Mouse (Mus musculus) megakaryocyte, embryonic 14.5 days (primary cell): ENCODE measurements at regions not wholly inside any gene's neighbourhood (a gene's known extent, or its start where the extent isn't known, plus 50 kb on each side); places are given as distances from the start of the nearest gene placed in this dataset.

Source experiments
- H3K27me3 ChIP-seq: replicated peaks from 2 replicates; pipeline ENCODE3; 2012; ENCODE audit warnings: inconsistent platforms
- H3K36me3 ChIP-seq: replicated peaks from 2 replicates; pipeline ENCODE3; 2012; ENCODE audit warnings: low read length, inconsistent platforms, mixed read lengths
- H3K4me1 ChIP-seq: 2 replicates; pipeline ENCODE4 v1.6.1; 2012; ENCODE audit warnings: inconsistent platforms
- H3K4me3 ChIP-seq: replicated peaks from 2 replicates; pipeline ENCODE3; 2012; ENCODE audit warnings: moderate library complexity, mild to moderate bottlenecking, inconsistent platforms
- H3K9me3 ChIP-seq: 2 replicates; pipeline ENCODE4 v1.6.1; 2012; ENCODE audit warnings: inconsistent platforms
- FLI1 ChIP-seq: IDR thresholded peaks from 2 replicates; pipeline ENCODE4 v1.6.1; 2012; ENCODE audit warnings: low read length, inconsistent platforms, mixed read lengths
- GATA1 ChIP-seq: IDR thresholded peaks from 3 replicates; pipeline ENCODE4 v1.6.1; 2012; ENCODE audit warnings: mixed read lengths, low read length, inconsistent platforms, borderline replicate concordance

DNA sequence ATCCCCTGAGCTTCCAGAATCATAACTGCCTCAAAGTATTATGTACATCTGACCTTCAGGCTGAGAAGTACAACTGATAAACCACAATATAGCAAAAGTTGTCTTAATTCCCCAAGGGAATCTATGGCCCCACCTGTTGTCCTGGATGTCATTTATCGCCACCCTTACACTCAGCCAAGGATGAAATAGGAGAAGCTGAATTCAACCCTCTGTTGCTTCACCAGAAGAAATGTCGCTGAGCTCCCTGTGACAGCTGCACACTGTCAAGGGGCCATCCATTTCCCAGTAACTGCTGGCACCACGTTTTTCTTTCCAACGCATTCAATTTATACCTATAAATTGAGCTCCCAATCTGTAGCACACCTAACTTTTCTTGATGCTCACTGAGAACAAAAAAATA is 382.0 kb upstream of the Noct start:
- no peak overlapping the region for H3K4me3 ChIP-seq
- TF ChIP-seq GATA1 (no peak), FLI1 (no peak)
- no peaks in the 10 kb centered on the region for H3K36me3 ChIP-seq
- peaks cover 2% of the 10 kb centered on the region; the same call in 1 of the 2 replicates for H3K9me3 ChIP-seq
- no peaks in the 10 kb centered on the region for H3K27me3 ChIP-seq
- H3K4me1 ChIP-seq = no peaks in the 10 kb centered on the region

DNA sequence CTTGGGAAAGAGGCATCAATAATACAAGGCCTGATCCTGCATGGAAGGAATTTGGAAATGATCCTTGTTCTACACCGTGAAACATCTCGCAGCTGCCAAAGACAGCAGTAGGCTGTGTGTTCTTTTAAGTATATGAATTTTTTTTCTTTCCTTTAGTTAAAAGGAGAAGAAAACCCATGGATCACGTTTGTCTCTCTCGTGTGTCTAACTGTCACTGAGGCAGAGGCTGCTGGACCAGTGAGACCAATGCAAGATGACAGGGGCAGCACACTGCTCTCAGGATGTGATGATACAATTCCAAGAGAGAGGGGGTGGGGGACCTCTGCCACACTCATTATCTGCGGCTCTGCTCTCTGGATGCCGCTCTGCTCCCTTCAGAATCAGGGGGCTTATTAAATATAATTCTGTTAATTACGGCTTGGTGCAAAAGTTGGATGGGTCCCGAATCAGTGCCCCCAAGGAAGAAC is 379.4 kb upstream of the Noct start:
- Histone ChIP-seq H3K4me3 (no peak overlapping the region), H3K27me3 (no peaks in the 10 kb centered on the region), H3K4me1 (no peaks in the 10 kb centered on the region), H3K9me3 (peaks cover 2% of the 10 kb centered on the region; the same call in 1 of the 2 replicates), H3K36me3 (no peaks in the 10 kb centered on the region)
- TF ChIP-seq FLI1 (no peak), GATA1 (no peak)

DNA sequence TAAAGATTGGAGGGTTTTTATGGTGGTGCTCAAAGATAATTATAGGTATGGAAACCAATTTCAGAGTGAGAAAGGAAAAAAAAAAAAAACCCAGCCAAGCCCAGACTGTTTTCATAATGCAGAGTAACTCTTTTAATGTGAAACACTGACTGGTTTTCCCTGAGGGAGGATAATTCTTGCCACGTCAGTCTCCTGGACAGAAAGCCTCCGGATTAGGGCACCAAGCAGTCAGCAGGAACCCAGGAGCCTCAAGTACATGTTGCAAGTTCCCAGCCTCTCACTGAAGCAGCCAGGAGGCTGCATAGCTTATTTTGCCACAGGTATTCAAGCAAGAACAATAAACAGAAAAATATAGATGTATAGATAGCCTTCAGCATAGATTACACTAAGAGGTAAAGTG is 378.9 kb upstream of the Noct start:
- Histone ChIP-seq H3K9me3 (peaks cover 2% of the 10 kb centered on the region; the same call in 1 of the 2 replicates), H3K4me3 (no peak overlapping the region), H3K4me1 (no peaks in the 10 kb centered on the region), H3K27me3 (no peaks in the 10 kb centered on the region), H3K36me3 (no peaks in the 10 kb centered on the region)
- no peak for TF ChIP-seq GATA1
- no peak for TF ChIP-seq FLI1

DNA sequence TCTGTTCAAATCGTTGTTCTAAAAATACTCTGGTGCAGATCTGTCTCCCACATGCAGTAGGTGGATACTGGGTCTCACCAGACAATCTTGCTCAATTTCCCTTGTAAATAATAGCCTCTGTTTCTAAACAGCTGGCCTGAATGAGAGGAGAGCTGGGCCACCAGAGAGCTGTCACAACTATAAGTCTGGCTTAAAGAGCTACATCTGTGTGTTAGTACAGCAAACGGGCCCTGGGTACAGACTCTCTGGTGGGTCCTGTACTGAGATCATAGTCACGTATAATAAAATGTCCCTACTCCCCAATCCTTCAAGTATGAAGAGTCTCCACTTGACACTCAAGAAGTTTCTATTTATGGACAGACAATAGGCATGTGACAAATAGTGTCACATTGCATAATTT is 375.7 kb upstream of the Noct start:
- no peaks in the 10 kb centered on the region for H3K27me3 ChIP-seq
- TF ChIP-seq FLI1 (no peak), GATA1 (no peak)
- H3K9me3 ChIP-seq = peaks cover 2% of the 10 kb centered on the region; the same call in 1 of the 2 replicates
- no peak overlapping the region for H3K4me3 ChIP-seq
- H3K4me1 ChIP-seq = no peaks in the 10 kb centered on the region
- no peaks in the 10 kb centered on the region for H3K36me3 ChIP-seq

DNA sequence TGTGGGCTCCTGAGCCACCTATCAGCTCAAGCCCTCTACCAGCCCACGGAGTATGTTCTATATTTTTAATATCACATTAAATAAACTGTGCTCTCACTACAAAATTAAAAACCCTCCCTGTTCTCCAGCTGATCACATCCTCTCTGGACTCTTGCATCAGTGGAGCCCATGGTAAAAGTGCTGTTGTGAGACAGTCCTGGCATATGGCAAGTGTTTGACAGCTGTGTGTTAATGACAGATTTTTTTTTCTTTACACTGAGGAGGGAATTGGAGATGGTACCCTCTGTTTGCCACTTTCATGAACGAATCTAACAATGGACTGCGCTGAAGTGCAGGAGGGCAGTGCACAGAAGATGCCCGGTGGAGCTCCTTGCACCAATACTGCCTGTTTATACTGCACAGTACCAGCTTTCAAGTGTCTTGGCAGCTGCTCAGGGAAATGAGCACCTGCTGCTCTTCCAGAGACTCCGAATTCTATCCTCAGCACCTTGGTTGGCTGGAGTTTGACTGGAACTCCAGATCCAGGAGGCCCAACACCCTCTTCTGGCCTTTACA is 373.1 kb upstream of the Noct start:
- no peaks in the 10 kb centered on the region for H3K36me3 ChIP-seq
- TF ChIP-seq FLI1 (no peak), GATA1 (no peak)

DNA sequence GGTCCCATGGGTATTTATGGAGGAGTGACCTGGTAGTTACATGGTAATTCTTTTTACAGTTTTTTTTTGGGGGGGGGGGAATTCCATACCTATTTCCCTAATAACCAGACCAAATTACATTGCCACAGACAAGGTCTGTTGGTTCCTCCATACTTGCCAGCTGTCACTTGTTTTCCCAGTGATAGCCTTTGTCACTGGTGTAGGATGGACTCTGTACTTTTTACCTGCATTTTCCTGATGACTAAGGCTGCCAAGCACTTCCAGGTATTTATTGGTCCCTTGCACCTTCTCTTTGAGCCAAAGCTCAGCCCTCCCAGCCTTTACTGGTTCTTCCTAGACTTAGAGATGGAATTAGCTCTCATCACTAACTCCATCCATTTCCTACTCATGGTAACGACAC is 357.1 kb upstream of the Noct start:
- no peaks in the 10 kb centered on the region for H3K27me3 ChIP-seq
- no peak overlapping the region for H3K4me3 ChIP-seq
- peaks cover 7% of the 10 kb centered on the region; the same call in 1 of the 2 replicates for H3K9me3 ChIP-seq
- H3K4me1 ChIP-seq = no peaks in the 10 kb centered on the region
- H3K36me3 ChIP-seq = no peaks in the 10 kb centered on the region
- TF ChIP-seq GATA1 (no peak), FLI1 (no peak)

More for the DNA sequence above, 373.1 kb upstream of the Noct start:
- Histone ChIP-seq H3K27me3 (no peaks in the 10 kb centered on the region), H3K9me3 (no peaks in the 10 kb centered on the region; the same call in 1 of the 2 replicates), H3K4me1 (no peaks in the 10 kb centered on the region), H3K4me3 (no peak overlapping the region)

DNA sequence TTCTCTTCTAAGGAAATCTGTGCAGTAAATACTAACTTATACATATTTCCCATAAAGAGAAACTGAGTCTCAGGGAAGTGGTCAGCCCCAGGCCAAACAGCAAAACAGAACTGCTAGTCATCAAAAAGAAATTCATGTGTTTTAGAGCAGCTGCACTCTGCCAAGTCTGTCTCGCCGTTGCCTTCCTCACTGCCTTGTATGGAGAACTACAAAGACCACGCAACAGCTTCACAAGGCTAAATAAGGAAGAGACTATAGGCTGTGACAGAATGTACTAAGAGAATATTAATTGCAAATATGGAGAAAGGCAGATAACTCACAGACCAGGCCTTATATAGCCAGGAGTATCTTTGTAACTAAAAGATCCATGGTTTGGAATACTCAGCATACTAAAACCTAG is 355.0 kb upstream of the Noct start:
- Histone ChIP-seq H3K4me1 (no peaks in the 10 kb centered on the region), H3K27me3 (no peaks in the 10 kb centered on the region), H3K36me3 (no peaks in the 10 kb centered on the region), H3K4me3 (no peak overlapping the region), H3K9me3 (0 out of 2 replicates have a peak, but pooled peaks cover 3% of the 10 kb centered on the region)
- TF ChIP-seq GATA1 = no peak

DNA sequence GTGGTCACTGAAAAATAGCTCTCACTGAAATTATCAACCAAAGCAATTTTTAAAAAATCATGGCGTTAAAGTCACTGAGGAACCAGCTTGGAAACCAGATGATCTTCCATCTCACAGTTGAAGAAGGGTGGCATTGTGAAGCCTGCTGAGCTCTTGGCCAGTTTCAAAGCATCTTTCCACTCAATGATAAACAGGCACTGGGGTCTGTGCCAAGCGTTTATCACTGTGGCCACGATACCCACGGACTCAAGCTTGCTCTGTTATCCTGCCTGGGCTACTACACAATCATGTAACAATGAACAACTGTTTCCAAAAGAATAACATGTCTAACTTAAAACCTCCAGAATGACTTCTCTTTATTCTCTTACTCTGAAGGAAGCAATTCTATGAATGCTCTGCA is 345.2 kb upstream of the Noct start:
- Histone ChIP-seq H3K36me3 (no peaks in the 10 kb centered on the region), H3K4me3 (no peak overlapping the region), H3K4me1 (no peaks in the 10 kb centered on the region), H3K27me3 (no peaks in the 10 kb centered on the region), H3K9me3 (0 out of 2 replicates have a peak, but pooled peaks cover 6% of the 10 kb centered on the region)
- TF ChIP-seq FLI1 = no peak

DNA sequence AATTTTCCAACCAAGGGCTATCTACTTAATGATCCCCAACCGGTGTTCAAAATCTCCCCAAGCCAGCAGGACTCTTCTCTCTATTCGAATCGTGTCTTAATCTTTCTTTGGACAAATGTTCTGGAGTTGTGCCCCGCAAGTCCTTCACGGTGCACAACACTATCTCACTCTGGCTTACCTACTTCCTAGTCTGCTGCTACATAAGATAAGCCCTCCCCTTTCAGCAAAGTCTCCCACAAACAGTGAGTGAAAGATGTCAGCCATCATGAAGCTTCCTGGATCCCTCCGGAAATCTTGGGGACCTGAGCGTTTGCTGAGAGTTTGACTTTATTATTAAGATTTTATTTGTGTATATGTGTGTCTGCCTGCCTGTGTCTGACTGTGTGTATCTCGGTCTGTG is 344.7 kb upstream of the Noct start:
- H3K4me3 ChIP-seq = no peak overlapping the region
- no peaks in the 10 kb centered on the region for H3K36me3 ChIP-seq

DNA sequence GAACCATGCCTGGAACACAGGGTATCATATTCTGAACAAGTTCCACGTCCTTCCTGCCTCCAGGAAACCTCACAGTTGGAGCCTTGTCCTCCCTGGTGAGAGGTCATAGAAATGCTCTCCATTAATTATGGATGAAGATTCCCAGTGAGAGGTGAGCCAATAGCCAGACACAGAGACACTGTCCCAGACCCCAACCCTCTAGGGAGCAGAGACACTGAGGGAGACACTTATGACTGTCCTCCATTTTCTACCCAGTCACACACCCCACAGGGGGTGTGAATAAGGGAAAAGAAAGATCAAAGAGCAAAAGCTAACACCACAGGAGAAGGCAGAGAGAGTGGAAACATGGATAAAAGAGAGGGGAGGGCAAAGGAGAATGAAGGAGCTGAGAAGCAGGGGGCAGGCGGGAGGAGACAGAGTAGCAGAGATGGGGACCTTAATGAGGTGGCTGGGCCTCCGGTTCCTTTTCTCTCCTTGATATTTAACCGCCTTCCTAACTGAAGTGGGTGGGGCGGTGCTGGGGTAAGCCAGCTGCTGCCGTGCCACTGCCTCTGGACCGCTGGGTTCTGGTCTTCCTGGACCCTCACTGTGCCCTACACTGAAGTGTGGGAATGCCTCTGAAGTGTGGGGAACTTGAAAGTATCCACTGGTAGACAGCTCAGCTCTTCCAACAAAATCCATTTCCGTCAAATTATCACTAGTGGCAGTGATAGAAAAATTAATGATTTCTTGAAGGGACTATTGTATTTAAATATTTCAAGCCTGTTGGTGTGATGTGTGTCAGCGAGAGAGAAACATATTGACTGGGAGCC is 342.6 kb upstream of the Noct start:
- Histone ChIP-seq H3K27me3 (no peaks in the 10 kb centered on the region), H3K4me3 (no peak overlapping the region), H3K36me3 (no peaks in the 10 kb centered on the region), H3K9me3 (0 out of 2 replicates have a peak, but pooled peaks cover 3% of the 10 kb centered on the region), H3K4me1 (no peaks in the 10 kb centered on the region)
- no peak for TF ChIP-seq GATA1
- no peak for TF ChIP-seq FLI1

More for the DNA sequence above, 344.7 kb upstream of the Noct start:
- Histone ChIP-seq H3K4me1 (no peaks in the 10 kb centered on the region), H3K27me3 (no peaks in the 10 kb centered on the region), H3K9me3 (0 out of 2 replicates have a peak, but pooled peaks cover 6% of the 10 kb centered on the region)
- TF ChIP-seq GATA1 (no peak), FLI1 (no peak)
